Mouse (Mus musculus): Measurements from ENCODE around the gene Dusp16. TPM values are rescaled to one million over a fixed set of nuclear protein-coding genes. Genes with fewer than 3 reads are reported as not detected.

Dusp16 gene
- total RNA-seq, 1 experiment, result 10.3 TPM

DNA sequence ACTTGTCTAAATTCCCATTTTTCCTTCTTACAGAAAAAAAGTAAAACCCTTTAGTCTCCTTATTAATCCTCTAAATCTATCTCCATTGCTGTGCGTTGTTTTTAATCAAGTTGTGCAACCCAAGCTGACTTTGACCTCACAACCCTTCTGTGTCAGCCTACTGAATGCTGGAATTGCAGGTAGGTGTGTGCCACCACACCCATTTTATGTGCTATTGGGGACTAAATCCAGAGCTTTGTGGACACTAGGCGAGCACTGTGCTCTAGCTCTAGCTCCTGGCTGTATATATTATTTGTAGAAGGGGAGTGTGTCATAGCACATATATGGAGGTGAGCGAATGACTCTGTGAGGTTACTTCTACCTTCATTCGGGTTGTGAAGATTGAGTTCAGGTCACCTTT lies 41.3 kb downstream of the Dusp16 start:
- no peak overlapping the region for H3K4me3 ChIP-seq (ENCODE audit: insufficient read depth in 1 of 2, low read depth in 1 of 2, low read length in 2 of 2, poor library complexity in 1 of 2, severe bottlenecking in 1 of 2)
- no peak for TF ChIP-seq MAFK (IDR thresholded peaks at IDR 0.05; ENCODE audit: insufficient read depth, low read depth, low read length)
- no peak for TF ChIP-seq HCFC1 (IDR thresholded peaks at IDR 0.05; ENCODE audit: borderline replicate concordance, insufficient read depth, low read length)
- TF ChIP-seq ZC3H11A (IDR thresholded peaks at IDR 0.05; ENCODE audit: borderline replicate concordance, low read depth, low read length), result no peak
- TF ChIP-seq ZNF384 (IDR thresholded peaks at IDR 0.05; ENCODE audit: low read depth, low read length), result no peak
- no peak for TF ChIP-seq CHD2 (IDR thresholded peaks at IDR 0.05; ENCODE audit: low read depth, low read length)
- in situ Hi-C loops (cut with MboI; ENCODE audit: low sequenced_read_pairs in 2 of 2, unreplicated experiment in 2 of 2), result no loop called here
- DNase-seq (ENCODE audit: low read depth, low spot score), result no peak
- H3K9me3 ChIP-seq (ENCODE audit: control insufficient read depth, insufficient read depth, low read depth, low read length), result no peaks in the 10 kb centered on the region
- no peak overlapping the region for H3K27ac ChIP-seq (ENCODE audit: insufficient read depth, low read depth, low read length, poor library complexity, severe bottlenecking)
- peaks cover 3% of the 10 kb centered on the region; the same call in 1 of the 2 replicates for H3K36me3 ChIP-seq (ENCODE audit: control insufficient read depth, insufficient read depth, low read length, poor library complexity, severe bottlenecking)
- H3K4me1 ChIP-seq (ENCODE audit: control insufficient read depth in 2 of 2, insufficient read depth in 2 of 2, low read length in 2 of 2, poor library complexity in 1 of 2), result peaks cover 5 to 6% of the 10 kb centered on the region in 2 experiments; a peak in 2 of 4 replicates
- H3K9ac ChIP-seq (ENCODE audit: insufficient read depth, low read depth, low read length, poor library complexity, severe bottlenecking), result no peak overlapping the region

DNA sequence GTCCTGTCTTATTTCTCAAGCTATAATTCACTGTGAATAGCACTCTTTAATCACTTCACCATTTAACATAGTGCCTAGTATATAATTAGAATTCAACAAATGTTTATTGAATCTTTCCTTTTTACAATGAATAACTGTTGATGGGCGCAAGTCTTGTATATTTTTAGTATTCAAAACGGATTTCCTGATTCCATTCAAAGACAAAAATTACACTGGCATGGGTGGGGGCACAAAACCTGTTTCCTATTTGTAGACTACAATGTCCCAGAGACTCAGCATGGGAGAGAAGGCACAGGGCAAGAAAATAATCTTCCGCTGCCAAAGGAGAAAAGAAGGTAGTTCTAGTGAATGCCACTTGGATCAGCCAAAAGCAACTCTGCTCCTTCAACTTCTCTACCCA lies 44.3 kb downstream of the Dusp16 start:
- Histone ChIP-seq H3K27ac (ENCODE audit: insufficient read depth, low read depth, low read length, poor library complexity, severe bottlenecking) (no peak overlapping the region), H3K36me3 (ENCODE audit: control insufficient read depth, insufficient read depth, low read length, poor library complexity, severe bottlenecking) (no peaks in the 10 kb centered on the region), H3K9ac (ENCODE audit: insufficient read depth, low read depth, low read length, poor library complexity, severe bottlenecking) (no peak overlapping the region), H3K4me1 (ENCODE audit: control insufficient read depth in 2 of 2, insufficient read depth in 2 of 2, low read length in 2 of 2, poor library complexity in 1 of 2) (peaks cover 0 to 3% of the 10 kb centered on the region in 2 experiments; a peak in 1 of 4 replicates), H3K9me3 (ENCODE audit: control insufficient read depth, insufficient read depth, low read depth, low read length) (no peaks in the 10 kb centered on the region), H3K4me3 (ENCODE audit: insufficient read depth in 1 of 2, low read depth in 1 of 2, low read length in 2 of 2, poor library complexity in 1 of 2, severe bottlenecking in 1 of 2) (no peak overlapping the region)
- TF ChIP-seq CHD2 (IDR thresholded peaks at IDR 0.05; ENCODE audit: low read depth, low read length) (no peak), HCFC1 (IDR thresholded peaks at IDR 0.05; ENCODE audit: borderline replicate concordance, insufficient read depth, low read length) (no peak), ZNF384 (IDR thresholded peaks at IDR 0.05; ENCODE audit: low read depth, low read length) (no peak), MAFK (IDR thresholded peaks at IDR 0.05; ENCODE audit: insufficient read depth, low read depth, low read length) (no peak), ZC3H11A (IDR thresholded peaks at IDR 0.05; ENCODE audit: borderline replicate concordance, low read depth, low read length) (no peak)
- in situ Hi-C loops (cut with MboI; ENCODE audit: low sequenced_read_pairs in 2 of 2, unreplicated experiment in 2 of 2), result no loop called here
- DNase-seq (ENCODE audit: low read depth, low spot score), result no peak

GRCm38 (mm10) chr6:134745876-134746275 lies 46.5 kb downstream of the Dusp16 start:
- no peak for TF ChIP-seq ZC3H11A (IDR thresholded peaks at IDR 0.05; ENCODE audit: borderline replicate concordance, low read depth, low read length)
- TF ChIP-seq ZNF384 (IDR thresholded peaks at IDR 0.05; ENCODE audit: low read depth, low read length), result no peak
- TF ChIP-seq CHD2 (IDR thresholded peaks at IDR 0.05; ENCODE audit: low read depth, low read length), result no peak
- no peak for TF ChIP-seq HCFC1 (IDR thresholded peaks at IDR 0.05; ENCODE audit: borderline replicate concordance, insufficient read depth, low read length)
- no peak for TF ChIP-seq MAFK (IDR thresholded peaks at IDR 0.05; ENCODE audit: insufficient read depth, low read depth, low read length)
- Histone ChIP-seq H3K4me3 (ENCODE audit: insufficient read depth in 1 of 2, low read depth in 1 of 2, low read length in 2 of 2, poor library complexity in 1 of 2, severe bottlenecking in 1 of 2) (no peak overlapping the region), H3K27ac (ENCODE audit: insufficient read depth, low read depth, low read length, poor library complexity, severe bottlenecking) (no peak overlapping the region), H3K9ac (ENCODE audit: insufficient read depth, low read depth, low read length, poor library complexity, severe bottlenecking) (no peak overlapping the region), H3K4me1 (ENCODE audit: control insufficient read depth in 2 of 2, insufficient read depth in 2 of 2, low read length in 2 of 2, poor library complexity in 1 of 2) (no peaks in the 10 kb centered on the region), H3K9me3 (ENCODE audit: control insufficient read depth, insufficient read depth, low read depth, low read length) (no peaks in the 10 kb centered on the region), H3K36me3 (ENCODE audit: control insufficient read depth, insufficient read depth, low read length, poor library complexity, severe bottlenecking) (no peaks in the 10 kb centered on the region)
- in situ Hi-C loops (cut with MboI; ENCODE audit: low sequenced_read_pairs in 2 of 2, unreplicated experiment in 2 of 2), result no loop called here
- DNase-seq (ENCODE audit: low read depth, low spot score), result no peak

DNA sequence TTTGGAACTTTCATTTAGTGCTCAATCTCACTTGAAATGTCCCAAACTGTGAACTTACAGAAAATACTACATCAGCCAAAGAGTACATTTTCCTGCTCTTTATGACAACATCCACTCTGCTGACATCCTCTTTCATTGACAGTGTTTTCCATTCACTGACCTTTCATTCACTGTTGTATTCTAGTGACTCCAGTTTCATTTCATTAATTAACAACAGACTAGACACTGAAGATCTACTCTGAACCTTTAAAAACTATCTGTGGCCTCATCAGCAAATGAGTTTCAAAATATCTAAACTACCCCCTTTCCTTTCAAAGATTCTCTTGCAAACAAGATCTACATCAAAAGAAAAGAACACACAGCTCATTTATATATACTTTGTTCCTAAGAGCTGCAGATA lies 48.9 kb downstream of the Dusp16 start:
- in situ Hi-C loops (cut with MboI; ENCODE audit: low sequenced_read_pairs in 2 of 2, unreplicated experiment in 2 of 2), result no loop called here
- H3K4me1 ChIP-seq (ENCODE audit: control insufficient read depth in 2 of 2, insufficient read depth in 2 of 2, low read length in 2 of 2, poor library complexity in 1 of 2), result no peaks in the 10 kb centered on the region
- H3K36me3 ChIP-seq (ENCODE audit: control insufficient read depth, insufficient read depth, low read length, poor library complexity, severe bottlenecking), result peaks cover 2% of the 10 kb centered on the region; the same call in 1 of the 2 replicates
- no peak overlapping the region for H3K4me3 ChIP-seq (ENCODE audit: insufficient read depth in 1 of 2, low read depth in 1 of 2, low read length in 2 of 2, poor library complexity in 1 of 2, severe bottlenecking in 1 of 2)
- H3K27ac ChIP-seq (ENCODE audit: insufficient read depth, low read depth, low read length, poor library complexity, severe bottlenecking), result no peak overlapping the region
- no peak for DNase-seq (ENCODE audit: low read depth, low spot score)
- no peak overlapping the region for H3K9ac ChIP-seq (ENCODE audit: insufficient read depth, low read depth, low read length, poor library complexity, severe bottlenecking)
- no peaks in the 10 kb centered on the region for H3K9me3 ChIP-seq (ENCODE audit: control insufficient read depth, insufficient read depth, low read depth, low read length)
- TF ChIP-seq MAFK (IDR thresholded peaks at IDR 0.05; ENCODE audit: insufficient read depth, low read depth, low read length) (no peak), CHD2 (IDR thresholded peaks at IDR 0.05; ENCODE audit: low read depth, low read length) (no peak), ZC3H11A (IDR thresholded peaks at IDR 0.05; ENCODE audit: borderline replicate concordance, low read depth, low read length) (no peak), ZNF384 (IDR thresholded peaks at IDR 0.05; ENCODE audit: low read depth, low read length) (no peak), HCFC1 (IDR thresholded peaks at IDR 0.05; ENCODE audit: borderline replicate concordance, insufficient read depth, low read length) (no peak)

- peaks cover 0 to 2% of the 10 kb centered on the region in 2 experiments; a peak in 1 of 4 replicates for H3K4me1 ChIP-seq (ENCODE audit: control insufficient read depth in 2 of 2, insufficient read depth in 2 of 2, low read length in 2 of 2, poor library complexity in 1 of 2)
- no peak for DNase-seq (ENCODE audit: low read depth, low spot score)
- TF ChIP-seq CHD2 (IDR thresholded peaks at IDR 0.05; ENCODE audit: low read depth, low read length) (no peak), ZNF384 (IDR thresholded peaks at IDR 0.05; ENCODE audit: low read depth, low read length) (no peak), HCFC1 (IDR thresholded peaks at IDR 0.05; ENCODE audit: borderline replicate concordance, insufficient read depth, low read length) (no peak), ZC3H11A (IDR thresholded peaks at IDR 0.05; ENCODE audit: borderline replicate concordance, low read depth, low read length) (no peak), MAFK (IDR thresholded peaks at IDR 0.05; ENCODE audit: insufficient read depth, low read depth, low read length) (no peak)
- no peak overlapping the region for H3K9ac ChIP-seq (ENCODE audit: insufficient read depth, low read depth, low read length, poor library complexity, severe bottlenecking)
- in situ Hi-C loops (cut with MboI; ENCODE audit: low sequenced_read_pairs in 2 of 2, unreplicated experiment in 2 of 2), result no loop called here
- peaks cover 2% of the 10 kb centered on the region; the same call in 1 of the 2 replicates for H3K36me3 ChIP-seq (ENCODE audit: control insufficient read depth, insufficient read depth, low read length, poor library complexity, severe bottlenecking)
- H3K4me3 ChIP-seq (ENCODE audit: insufficient read depth in 1 of 2, low read depth in 1 of 2, low read length in 2 of 2, poor library complexity in 1 of 2, severe bottlenecking in 1 of 2), result no peak overlapping the region
- no peak overlapping the region for H3K27ac ChIP-seq (ENCODE audit: insufficient read depth, low read depth, low read length, poor library complexity, severe bottlenecking)
- no peaks in the 10 kb centered on the region for H3K9me3 ChIP-seq (ENCODE audit: control insufficient read depth, insufficient read depth, low read depth, low read length)
Observed at GRCm38 (mm10) chr6:134736853-134737252, 55.6 kb downstream of the Dusp16 start.

All from ES-E14 (cell line).